Mouse (Mus musculus): ENCODE results near the gene Atp4b.

DNA sequence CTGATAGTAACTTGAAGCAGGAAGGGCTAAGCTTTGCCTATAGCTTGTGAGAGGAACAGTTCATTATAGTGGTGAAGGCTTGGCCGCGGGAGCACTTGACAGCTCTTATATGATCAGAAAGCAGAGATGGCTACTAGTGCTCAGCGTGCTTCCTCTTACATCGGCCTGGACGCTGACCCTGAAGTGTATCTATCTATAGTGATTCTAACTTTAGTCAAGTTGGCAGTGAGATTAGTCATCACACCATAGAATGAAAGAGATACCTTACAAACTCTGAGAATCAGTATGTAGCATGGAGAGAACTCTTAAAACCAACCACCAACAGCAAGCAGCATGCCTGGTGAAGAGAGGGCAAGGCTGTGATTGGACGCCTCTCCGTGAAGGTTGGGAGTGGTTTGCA lies 15.0 kb downstream of the Atp4b start:
- TF ChIP-seq CTCF (IDR thresholded peaks at IDR 0.05; ENCODE audit: insufficient read depth, low read length): no peak
- no peak for TF ChIP-seq POLR2A (IDR thresholded peaks at IDR 0.05; ENCODE audit: borderline replicate concordance, extremely low read depth, low read depth, low read length)
